Mouse (Mus musculus): ENCODE results near the gene Fam133b.
"Not testable (repeated sequence)": the region's sequence is repeated elsewhere in the genome, so short reads cannot be mapped to it uniquely, and the experiment has no call there.

The Fam133b gene

DNA sequence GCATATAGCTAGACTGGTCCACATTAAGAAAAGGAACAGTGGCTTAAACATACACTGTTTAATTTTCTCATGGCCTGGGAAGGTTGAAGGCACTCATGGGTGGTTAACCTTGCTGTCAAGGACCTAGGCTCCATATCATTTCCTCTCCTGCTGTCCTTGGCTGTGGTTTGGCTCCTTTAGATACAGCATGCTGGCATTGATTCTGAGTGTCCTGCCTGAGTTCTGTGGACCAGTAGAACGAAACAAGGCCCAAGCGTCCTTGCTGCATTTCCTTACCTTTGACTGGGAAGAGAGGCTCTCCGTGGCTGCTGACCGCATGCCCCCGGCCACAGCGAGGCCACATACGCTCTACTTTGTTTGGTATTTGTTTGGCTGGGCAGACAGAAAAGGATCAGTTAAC lies 65.6 kb downstream of the Fam133b start:
- no peak for DNase-seq

DNA sequence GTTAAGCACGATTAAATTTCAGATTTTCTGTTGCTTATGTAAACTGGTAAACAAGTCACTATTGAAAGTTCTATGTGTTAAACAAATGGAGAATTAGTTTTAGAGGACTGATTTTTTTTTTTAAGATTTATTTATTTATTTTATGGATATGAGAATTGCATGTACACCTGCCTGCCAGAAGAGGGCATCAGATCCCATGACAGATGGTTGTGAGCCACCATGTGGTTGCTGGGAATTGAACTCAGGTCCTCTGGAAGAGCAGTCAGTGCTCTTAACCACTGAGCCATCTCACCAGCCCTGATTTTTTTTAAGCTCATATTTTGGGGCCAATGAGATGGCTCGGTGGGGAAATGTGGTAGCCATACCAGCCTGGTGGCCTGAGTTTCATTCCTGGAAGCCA lies 68.2 kb downstream of the Fam133b start:
- not testable (repeated sequence) for DNase-seq
